Mouse (Mus musculus) embryonic facial prominence, embryonic 15.5 days (tissue): ENCODE measurements around the gene Zpbp2. TPM values are rescaled to one million over a fixed set of nuclear protein-coding genes. Genes with fewer than 3 reads are reported as not detected.

Experiments used
- ATAC-seq: fragments of 200-750 bp; cut with Nextera tagmentation; 2 replicates; pipeline ENCODE4 v1.8.0; 2017; ENCODE audit warnings: low read depth, moderate TSS enrichment; ENCODE audit not compliant: insufficient number of reproducible peaks, low FRiP score, low TSS enrichment
- H3K27ac ChIP-seq: fragments of 300-500 bp; sonication (generic); replicated peaks from 2 replicates; pipeline ENCODE4 v1.5.1; 2015; ENCODE audit warnings: mild to moderate bottlenecking, inconsistent platforms
- H3K27me3 ChIP-seq: fragments of 300-500 bp; sonication (generic); 2 replicates; pipeline ENCODE4 v1.6.1; 2015; ENCODE audit warnings: inconsistent platforms
- H3K36me3 ChIP-seq: fragments of 300-500 bp; sonication (generic); 2 replicates; pipeline ENCODE4 v1.6.1; 2015; ENCODE audit warnings: mild to moderate bottlenecking, inconsistent platforms
- H3K4me1 ChIP-seq: fragments of 300-500 bp; sonication (generic); 2 replicates; pipeline ENCODE4 v1.6.1; 2015; ENCODE audit warnings: inconsistent platforms
- H3K4me2 ChIP-seq: fragments of 300-500 bp; sonication (generic); replicated peaks from 2 replicates; pipeline ENCODE4 v1.6.1; 2015; ENCODE audit warnings: mild to moderate bottlenecking, inconsistent platforms
- H3K4me3 ChIP-seq: fragments of 300-500 bp; sonication (generic); replicated peaks from 2 replicates; pipeline ENCODE4 v1.5.1; 2015; ENCODE audit warnings: mild to moderate bottlenecking, inconsistent platforms
- H3K9ac ChIP-seq: fragments of 300-500 bp; sonication (generic); 2 replicates; pipeline ENCODE4 v1.6.1; 2015; ENCODE audit warnings: inconsistent platforms
- H3K9me3 ChIP-seq: fragments of 300-500 bp; sonication (generic); replicated peaks from 2 replicates; pipeline ENCODE4 v1.6.1; 2016; ENCODE audit warnings: inconsistent platforms
- WGBS: fragments of 180-500 bp; shearing (Covaris S2); methylation state at CpG from one replicate; pipeline ENCODE4 v1.1.7; 2015; 5-methylcytosine and 5-hydroxymethylcytosine counted together
- polyA plus RNA-seq: library from polyadenylated mRNA; unstranded; fragments of >200 nt; fragmentation: Nextera tagmentation; extraction: Ambion mirVana; gene quantifications from 2 replicates; pipeline ENCODE4 v1.2.1, GENCODE M21; 2015

Zpbp2 gene
- polyA plus RNA-seq, 1 experiment from 2014 or later = 0.16 TPM

DNA sequence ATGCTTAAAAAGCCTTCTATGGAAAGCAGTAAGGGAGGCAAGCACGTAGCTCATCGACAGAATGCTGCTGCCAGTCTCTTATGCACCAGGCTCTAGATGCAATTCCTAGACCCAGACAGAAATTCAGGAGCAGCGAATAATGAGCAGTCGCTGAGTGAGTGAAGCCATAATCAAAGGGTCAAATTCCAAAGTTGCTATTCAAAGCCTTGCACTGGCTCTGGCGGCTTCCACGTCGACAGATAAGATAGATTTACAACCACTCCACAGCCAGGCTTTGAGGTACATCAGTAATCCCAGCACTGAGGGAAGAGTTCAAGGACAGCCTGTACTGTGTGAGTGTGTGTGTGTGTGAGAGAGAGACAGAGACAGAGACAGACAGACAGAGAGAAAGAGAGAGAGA lies 10.0 kb downstream of the Zpbp2 start:
- Histone ChIP-seq H3K4me3 (no peak overlapping the region), H3K27ac (no peak overlapping the region), H3K36me3 (no peaks in the 10 kb centered on the region), H3K9ac (no peak overlapping the region), H3K9me3 (no peaks in the 10 kb centered on the region), H3K4me1 (no peaks in the 10 kb centered on the region), H3K27me3 (no peaks in the 10 kb centered on the region), H3K4me2 (no peak overlapping the region)
- ATAC-seq = no peak
- WGBS = 30% methylated on average over 7 of the region's 7 CpGs

DNA sequence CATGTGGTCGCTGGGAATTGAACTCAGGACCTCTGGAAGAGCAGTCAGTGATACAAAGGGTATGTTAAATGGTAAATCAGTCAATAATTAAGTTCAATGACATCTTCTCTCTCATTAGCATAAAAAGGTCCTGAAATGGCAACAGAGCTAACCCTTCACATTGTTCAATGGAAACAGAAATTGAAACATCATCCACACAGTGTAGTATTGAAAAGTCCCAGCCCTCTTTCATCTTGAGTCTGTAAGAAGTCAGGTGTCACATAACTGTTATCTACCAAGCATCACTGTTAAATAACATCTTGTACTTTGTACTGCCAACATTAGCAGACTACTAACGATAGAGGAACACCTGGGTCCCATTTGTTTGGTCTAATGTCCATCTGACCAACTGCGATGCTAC lies 12.1 kb downstream of the Zpbp2 start:
- no peak overlapping the region for H3K9ac ChIP-seq
- 77% methylated on average over 3 of the region's 3 CpGs for WGBS
- no peaks in the 10 kb centered on the region for H3K9me3 ChIP-seq
- no peak overlapping the region for H3K4me2 ChIP-seq
- H3K4me3 ChIP-seq = no peak overlapping the region
- no peaks in the 10 kb centered on the region for H3K36me3 ChIP-seq
- no peaks in the 10 kb centered on the region for H3K4me1 ChIP-seq
- H3K27me3 ChIP-seq = no peaks in the 10 kb centered on the region
- no peak overlapping the region for H3K27ac ChIP-seq
- ATAC-seq = no peak

DNA sequence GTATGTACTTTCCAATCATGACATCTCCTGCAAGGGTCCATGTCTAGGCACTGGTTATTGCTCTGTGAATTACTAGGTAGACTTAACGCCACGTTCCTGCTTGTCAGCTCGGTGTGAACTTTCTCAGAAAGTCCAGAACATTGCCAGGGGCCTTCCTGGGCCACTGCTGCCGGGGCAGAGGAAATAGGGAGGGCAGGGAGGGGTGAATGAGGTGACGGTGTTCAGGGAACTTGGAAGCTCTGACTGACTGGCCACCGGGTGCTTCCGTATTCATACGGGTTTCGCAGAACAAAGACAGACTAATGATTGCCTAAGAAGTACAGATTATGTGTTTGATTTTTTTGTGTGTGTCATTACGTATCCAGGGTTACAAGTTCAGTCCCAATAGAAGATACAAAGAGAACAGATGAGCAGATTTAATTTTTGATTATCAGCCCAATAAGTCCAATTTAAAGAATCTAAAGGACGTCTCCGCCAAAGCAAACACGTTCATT lies 13.1 kb downstream of the Zpbp2 start:
- ATAC-seq = no peak
- Histone ChIP-seq H3K9ac (no peak overlapping the region), H3K36me3 (no peaks in the 10 kb centered on the region), H3K27me3 (no peaks in the 10 kb centered on the region), H3K27ac (no peak overlapping the region), H3K4me1 (no peaks in the 10 kb centered on the region), H3K9me3 (no peaks in the 10 kb centered on the region), H3K4me2 (no peak overlapping the region), H3K4me3 (no peak overlapping the region)
- 61% methylated on average over 13 of the region's 13 CpGs for WGBS

DNA sequence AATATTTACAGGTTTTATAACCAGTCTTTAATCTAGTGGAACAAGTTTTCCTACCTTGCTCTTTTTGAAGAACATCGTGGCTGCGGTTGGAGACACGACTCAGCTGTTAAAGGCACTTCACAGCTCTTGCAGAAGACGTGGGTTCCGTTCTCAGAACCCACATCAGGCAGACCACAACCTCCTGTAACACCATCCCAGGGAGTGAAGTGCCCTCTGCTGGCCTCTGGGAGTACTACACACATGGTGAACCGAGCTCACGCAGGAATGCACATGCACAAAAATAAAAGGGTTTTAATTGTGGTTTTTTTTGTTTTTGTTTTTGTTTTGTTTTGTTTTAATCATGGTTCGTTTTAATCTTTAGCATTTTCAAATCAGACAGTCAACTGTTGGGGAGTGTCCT lies 17.4 kb downstream of the Zpbp2 start:
- Histone ChIP-seq H3K27me3 (no peaks in the 10 kb centered on the region), H3K9me3 (no peaks in the 10 kb centered on the region), H3K4me1 (no peaks in the 10 kb centered on the region), H3K4me3 (no peak overlapping the region), H3K9ac (no peak overlapping the region), H3K27ac (no peak overlapping the region), H3K36me3 (no peaks in the 10 kb centered on the region), H3K4me2 (no peak overlapping the region)
- no peak for ATAC-seq
- WGBS = 80% methylated on average over 8 of the region's 8 CpGs

DNA sequence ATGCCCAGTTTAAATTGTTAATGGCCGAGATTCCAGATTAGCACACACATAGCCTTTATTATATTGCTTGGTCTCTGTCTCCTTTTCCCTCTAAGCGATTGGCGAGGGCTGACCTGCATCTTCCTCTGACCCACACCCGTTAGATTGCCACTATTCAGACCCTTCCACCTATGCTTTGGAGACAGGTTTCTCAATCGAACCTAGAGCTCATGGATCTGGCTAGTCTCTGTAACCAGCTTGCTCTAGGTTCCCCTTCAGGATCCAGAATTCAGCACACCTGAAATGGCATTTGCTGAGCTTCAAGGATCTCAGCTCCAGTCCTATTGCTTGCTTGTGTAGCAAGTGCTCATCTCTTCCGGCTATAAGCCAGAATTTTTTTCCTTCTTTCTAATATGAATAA lies 18.6 kb downstream of the Zpbp2 start:
- H3K4me3 ChIP-seq = no peak overlapping the region
- H3K4me1 ChIP-seq = no peaks in the 10 kb centered on the region
- 81% methylated on average over 6 of the region's 6 CpGs for WGBS
- H3K4me2 ChIP-seq = no peak overlapping the region
- no peaks in the 10 kb centered on the region for H3K9me3 ChIP-seq
- no peak overlapping the region for H3K27ac ChIP-seq
- no peak overlapping the region for H3K9ac ChIP-seq
- H3K36me3 ChIP-seq = no peaks in the 10 kb centered on the region
- no peak for ATAC-seq
- H3K27me3 ChIP-seq = no peaks in the 10 kb centered on the region

DNA sequence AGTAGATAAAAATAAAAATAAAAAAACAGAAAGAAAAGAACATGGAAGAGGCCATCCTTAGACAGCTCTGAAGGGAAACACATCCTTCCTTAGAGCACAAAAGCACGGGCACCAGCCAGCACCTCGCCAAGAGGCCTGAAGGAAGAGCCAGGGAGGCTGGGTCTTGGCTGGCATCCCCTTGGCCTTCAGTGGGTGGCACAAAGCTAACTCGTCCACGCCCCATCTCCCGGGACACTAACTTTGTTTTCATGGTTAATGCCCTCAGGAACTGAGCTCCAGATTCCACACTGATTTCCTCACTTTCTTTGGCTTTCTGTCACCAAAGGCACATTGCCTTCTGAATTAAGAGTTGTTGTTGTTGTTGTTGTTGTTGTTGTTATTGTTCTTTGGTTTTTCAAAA lies 26.9 kb downstream of the Zpbp2 start:
- Histone ChIP-seq H3K9me3 (no peaks in the 10 kb centered on the region), H3K4me2 (no peak overlapping the region), H3K27me3 (no peaks in the 10 kb centered on the region), H3K27ac (no peak overlapping the region), H3K9ac (no peak overlapping the region), H3K4me1 (no peaks in the 10 kb centered on the region), H3K36me3 (peaks cover 23% of the 10 kb centered on the region), H3K4me3 (no peak overlapping the region)
- 59% methylated on average over 5 of the region's 5 CpGs for WGBS
- ATAC-seq = no peak

DNA sequence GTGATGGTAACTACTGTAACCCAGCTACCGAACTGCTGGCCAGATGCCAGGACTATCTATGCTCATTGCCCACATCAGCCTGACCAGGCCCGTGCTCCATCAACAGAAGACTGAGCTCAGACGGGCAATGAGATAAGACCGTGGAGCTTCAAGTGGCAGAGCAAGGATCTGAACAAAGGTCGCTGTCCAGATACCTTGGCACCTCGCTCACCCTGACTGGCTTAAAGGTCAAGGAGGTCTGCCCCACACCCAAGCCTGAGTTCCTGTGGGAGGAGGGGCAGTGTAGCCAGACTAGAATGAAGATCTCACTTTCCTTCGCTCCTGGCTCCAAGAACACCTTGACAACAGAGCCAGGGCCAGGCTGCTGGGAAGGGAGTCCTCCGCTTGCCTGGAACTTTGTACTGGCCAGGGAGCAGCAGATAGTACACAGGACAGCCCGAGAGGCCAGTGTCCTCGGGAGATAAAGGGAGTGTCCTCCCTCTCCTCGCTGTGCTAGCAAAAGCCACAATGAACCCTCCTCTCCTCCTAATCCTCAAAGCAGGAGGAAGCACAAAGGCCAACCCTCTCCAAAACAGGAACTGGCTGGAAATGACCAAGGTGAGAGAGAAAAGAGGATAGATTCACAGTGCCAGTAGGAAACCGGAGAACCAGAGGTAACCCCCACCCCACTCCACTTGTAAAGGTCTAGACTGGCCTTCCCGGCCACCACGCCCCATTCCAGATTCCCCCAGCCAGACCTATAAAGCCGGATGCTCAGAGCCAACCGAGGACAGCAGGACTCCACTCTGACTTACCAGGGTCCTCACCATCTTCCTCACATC lies 29.6 kb downstream of the Zpbp2 start:
- no peak overlapping the region for H3K27ac ChIP-seq
- H3K36me3 ChIP-seq = peaks cover 31% of the 10 kb centered on the region
- H3K9me3 ChIP-seq = no peaks in the 10 kb centered on the region
- H3K27me3 ChIP-seq = no peaks in the 10 kb centered on the region
- 81% methylated on average over 16 of the region's 16 CpGs for WGBS
- H3K4me2 ChIP-seq = no peak overlapping the region
- peaks cover 13% of the 10 kb centered on the region for H3K4me1 ChIP-seq
- H3K9ac ChIP-seq = no peak overlapping the region
- no peak for ATAC-seq
- H3K4me3 ChIP-seq = no peak overlapping the region

DNA sequence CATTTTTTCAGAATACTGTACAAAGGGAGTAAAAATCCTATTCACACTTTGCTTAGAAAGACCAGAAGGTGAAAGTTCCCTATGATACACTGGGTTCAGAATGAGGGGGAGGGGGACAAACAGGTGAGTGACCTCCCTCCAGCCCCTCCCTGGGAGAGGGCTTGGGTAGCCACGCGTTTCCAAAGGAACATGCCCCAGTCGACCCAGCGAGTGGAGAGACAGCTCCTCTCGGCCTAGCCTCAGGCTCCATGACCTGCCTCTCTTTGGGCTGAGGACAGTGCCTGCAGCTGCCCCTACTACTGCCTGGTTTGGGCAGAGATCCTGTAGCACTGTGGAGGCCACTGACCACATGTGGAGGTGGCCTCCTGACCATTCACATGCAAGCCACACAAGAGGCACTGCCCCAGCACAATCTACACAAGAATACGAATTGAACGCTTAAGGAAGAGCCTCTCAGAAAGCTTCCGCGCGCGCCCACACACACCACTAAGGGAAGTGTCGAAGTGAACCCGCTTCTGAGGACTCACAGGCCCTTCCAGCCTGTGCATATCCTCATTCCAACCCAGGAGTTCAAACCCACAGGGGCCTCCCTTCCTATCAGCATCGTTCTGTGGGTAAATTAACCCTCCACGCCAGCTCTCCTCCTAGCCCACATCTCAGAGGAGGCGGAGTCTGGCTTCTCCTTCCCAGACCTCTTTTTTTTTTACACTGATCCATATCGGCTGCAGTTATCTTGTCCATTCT lies 30.6 kb downstream of the Zpbp2 start:
- no peak for ATAC-seq
- Histone ChIP-seq H3K9ac (no peak overlapping the region), H3K9me3 (no peaks in the 10 kb centered on the region), H3K27me3 (no peaks in the 10 kb centered on the region), H3K27ac (no peak overlapping the region), H3K4me1 (peaks cover 22% of the 10 kb centered on the region), H3K4me2 (no peak overlapping the region), H3K4me3 (no peak overlapping the region), H3K36me3 (peaks cover 31% of the 10 kb centered on the region)
- 75% methylated on average over 17 of the region's 17 CpGs for WGBS

DNA sequence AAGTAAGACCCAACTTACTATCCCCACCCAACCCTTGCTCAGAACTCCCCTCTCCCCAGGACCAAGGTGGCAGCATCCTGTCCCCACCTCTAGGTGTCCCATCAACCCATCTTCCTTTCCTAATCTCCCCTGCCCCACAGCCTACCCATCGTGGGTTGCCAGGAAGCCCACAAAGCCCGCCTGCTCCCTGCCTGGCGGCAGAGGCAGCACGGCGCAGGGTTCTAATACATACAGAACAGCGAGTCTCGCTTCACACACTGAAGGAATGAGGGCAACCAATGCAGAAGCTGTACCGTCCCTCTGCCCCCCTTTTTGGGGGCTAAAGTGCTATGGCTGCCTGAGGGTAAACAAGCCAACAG lies 31.1 kb downstream of the Zpbp2 start:
- WGBS = 78% methylated on average over 8 of the region's 8 CpGs
- peaks cover 31% of the 10 kb centered on the region for H3K36me3 ChIP-seq
- no peak overlapping the region for H3K9ac ChIP-seq
- no peaks in the 10 kb centered on the region for H3K27me3 ChIP-seq
- H3K27ac ChIP-seq = no peak overlapping the region
- no peaks in the 10 kb centered on the region for H3K9me3 ChIP-seq
- H3K4me1 ChIP-seq = peaks cover 22% of the 10 kb centered on the region
- no peak overlapping the region for H3K4me3 ChIP-seq
- no peak overlapping the region for H3K4me2 ChIP-seq
- ATAC-seq = no peak

DNA sequence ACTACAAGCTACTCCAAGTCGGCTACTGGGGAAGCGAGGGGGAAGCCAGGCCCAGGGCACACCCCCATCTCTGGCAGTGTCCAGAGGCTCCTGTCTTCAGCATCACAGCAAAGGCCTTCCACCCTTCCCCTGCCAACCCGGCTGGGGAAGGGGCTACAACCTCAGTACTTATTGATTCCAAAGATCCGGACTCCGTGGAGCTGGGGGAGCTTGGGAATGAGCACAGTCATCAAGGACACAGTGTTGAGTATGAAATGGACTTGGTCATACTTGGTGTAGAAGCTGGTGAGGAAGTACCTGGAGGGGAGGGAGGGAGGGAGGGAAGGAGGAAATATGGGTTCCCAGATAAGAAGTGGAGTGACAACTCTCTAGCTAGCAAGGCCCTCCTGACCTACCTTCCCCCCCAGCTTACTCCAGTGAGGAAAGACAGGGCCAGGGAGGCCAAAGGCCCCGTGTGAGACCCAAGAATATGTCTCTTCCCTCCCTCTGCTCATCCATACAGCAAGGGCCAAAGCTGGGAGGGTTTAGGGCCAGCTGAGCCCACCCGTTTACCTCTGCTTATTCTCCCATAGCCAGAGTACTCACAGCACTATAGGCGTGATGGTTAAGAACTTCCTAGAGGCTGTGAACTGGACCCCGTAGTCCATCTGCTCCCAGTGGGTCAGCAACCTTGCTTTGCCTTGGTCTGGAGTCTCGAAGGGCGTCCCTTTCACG lies 31.8 kb downstream of the Zpbp2 start:
- Histone ChIP-seq H3K27ac (no peak overlapping the region), H3K36me3 (peaks cover 31% of the 10 kb centered on the region), H3K9ac (no peak overlapping the region), H3K4me1 (peaks cover 28% of the 10 kb centered on the region), H3K4me2 (no peak overlapping the region), H3K4me3 (no peak overlapping the region), H3K27me3 (no peaks in the 10 kb centered on the region), H3K9me3 (no peaks in the 10 kb centered on the region)
- WGBS = 90% methylated on average over 12 of the region's 12 CpGs
- ATAC-seq = no peak

DNA sequence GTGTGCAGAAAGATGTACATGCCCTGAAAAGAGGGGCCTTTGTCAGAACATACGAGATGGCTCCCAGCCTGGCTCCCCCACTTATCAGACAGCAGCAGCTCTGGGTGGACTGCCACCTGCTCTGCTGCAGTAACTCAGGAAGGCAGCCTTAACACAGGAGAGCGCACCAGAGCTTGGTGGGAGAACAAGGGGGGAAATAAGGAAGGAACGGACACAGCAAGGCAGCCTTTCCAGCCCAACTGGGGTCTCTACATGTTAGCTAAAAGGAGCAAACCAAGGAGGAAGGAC lies 32.3 kb downstream of the Zpbp2 start:
- H3K27ac ChIP-seq = no peak overlapping the region
- 95% methylated on average over 3 of the region's 3 CpGs for WGBS
- peaks cover 33% of the 10 kb centered on the region for H3K4me1 ChIP-seq
- no peaks in the 10 kb centered on the region for H3K27me3 ChIP-seq
- H3K4me2 ChIP-seq = no peak overlapping the region
- H3K36me3 ChIP-seq = peaks cover 31% of the 10 kb centered on the region
- no peak overlapping the region for H3K9ac ChIP-seq
- no peak for ATAC-seq
- no peak overlapping the region for H3K4me3 ChIP-seq
- no peaks in the 10 kb centered on the region for H3K9me3 ChIP-seq
